Mouse (Mus musculus) thymus, adult 2 months (tissue): ENCODE measurements at regions not wholly inside any gene's neighbourhood (a gene's known extent, or its start where the extent isn't known, plus 50 kb on each side); places are given as distances from the start of the nearest gene placed in this dataset.

Experiments
- CTCF ChIP-seq: fragments of 200-500 bp; IDR thresholded peaks from 2 replicates; pipeline ENCODE4 v1.5.1; 2012; ENCODE audit warnings: mild to moderate bottlenecking, control low read depth, low read length, moderate library complexity, borderline replicate concordance; ENCODE audit not compliant: control insufficient read depth, poor library complexity, insufficient read depth; ENCODE audit errors: extremely low read depth
- POLR2A ChIP-seq: fragments of 200-500 bp; IDR thresholded peaks from 2 replicates; pipeline ENCODE4 v1.6.1; 2012; ENCODE audit warnings: mild to moderate bottlenecking, low read length, control low read depth, moderate library complexity; ENCODE audit not compliant: control insufficient read depth, poor library complexity, insufficient read depth; ENCODE audit errors: extremely low read depth

DNA sequence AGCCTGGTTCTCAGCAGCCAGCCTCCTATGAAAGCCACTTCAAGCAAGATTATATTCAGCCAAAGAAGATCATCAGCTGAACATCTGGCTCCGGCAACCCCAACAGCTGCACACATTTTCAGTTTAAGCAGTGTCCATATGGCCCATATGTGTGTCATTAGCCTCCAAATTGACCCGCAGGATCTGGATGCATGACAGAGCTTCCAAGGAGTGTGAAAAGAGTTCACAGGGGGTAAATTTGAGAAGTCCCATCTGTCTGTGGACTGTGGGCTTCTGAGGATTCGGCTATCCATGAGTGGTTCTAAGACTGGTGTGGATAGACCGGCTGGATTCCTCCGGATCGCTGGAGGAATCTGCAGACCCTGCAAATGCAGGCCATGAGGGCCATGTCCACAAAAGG, 173.3 kb downstream of the Minar1 start:
- TF ChIP-seq CTCF (no peak), POLR2A (no peak)
